Mouse (Mus musculus) regulatory T cell (primary cell): ENCODE measurements around the gene Tmem59.

ENCODE experiments used
- in situ Hi-C: fragments of 300-600 bp; cut with MboI, MseI; formaldehyde crosslinking; loops from one replicate; pipeline ENCODE4 v1.15.1; 2025; ENCODE audit warnings: high pct_unique_total_duplicates

Tmem59 gene

DNA sequence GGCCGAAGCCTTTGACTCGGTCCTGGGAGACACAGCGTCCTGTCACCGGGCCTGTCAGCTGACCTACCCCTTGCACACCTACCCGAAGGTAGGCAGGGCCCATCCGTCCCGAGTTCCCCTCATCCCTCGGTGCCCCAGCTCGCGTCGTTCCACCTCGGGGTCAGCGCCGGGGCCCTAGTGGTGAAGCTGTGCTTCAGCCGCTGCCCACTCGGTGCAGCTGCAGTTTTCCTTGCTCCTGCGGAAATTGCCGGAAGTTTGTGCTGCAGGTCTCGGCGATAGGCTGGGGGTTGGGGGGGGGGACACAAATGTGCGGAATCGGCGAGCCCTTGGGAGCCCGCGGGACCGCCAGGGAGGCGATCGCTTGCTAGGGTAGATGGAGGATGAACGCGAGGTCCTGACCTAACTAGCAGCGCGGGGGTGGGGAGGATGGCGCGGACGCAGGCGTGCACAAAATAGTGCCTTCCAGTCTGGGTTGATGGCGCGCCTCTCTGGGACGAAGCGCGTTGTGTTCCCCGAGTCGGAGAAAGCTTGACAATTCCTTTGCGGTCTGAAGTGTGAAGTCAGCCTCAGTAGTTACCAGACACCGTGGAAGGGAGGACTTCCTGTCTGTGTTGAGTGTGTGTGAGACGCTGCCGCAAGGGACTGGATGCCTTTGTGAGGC is 761 bp downstream of the Tmem59 start, which contains the start of gene Tceanc2:
Gene Tceanc2 (minus strand): TSS at position 287 of the 661 bp plus-strand sequence.
- in situ Hi-C loops = no loop called here

DNA sequence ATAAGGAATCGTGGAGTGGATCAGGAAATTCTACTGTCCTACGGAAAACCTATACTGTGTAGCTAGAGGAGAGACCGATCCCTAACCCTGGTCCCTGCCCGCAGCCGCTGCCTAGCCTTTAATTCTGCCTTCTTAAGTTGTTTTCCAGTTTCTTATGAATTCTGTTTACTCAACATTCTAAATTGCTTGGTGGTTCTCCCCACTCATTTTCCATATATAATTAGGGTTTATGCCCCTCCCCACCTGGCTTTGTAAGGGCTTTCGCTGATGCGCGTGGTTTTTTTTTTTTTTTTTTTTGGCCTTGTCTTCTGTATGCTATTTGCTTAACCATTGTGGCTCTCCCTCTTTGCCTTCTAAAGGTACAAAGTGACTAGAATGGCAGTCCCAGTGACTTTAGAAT is 1.4 kb downstream of the Tmem59 start:
- in situ Hi-C loops = no loop called here

DNA sequence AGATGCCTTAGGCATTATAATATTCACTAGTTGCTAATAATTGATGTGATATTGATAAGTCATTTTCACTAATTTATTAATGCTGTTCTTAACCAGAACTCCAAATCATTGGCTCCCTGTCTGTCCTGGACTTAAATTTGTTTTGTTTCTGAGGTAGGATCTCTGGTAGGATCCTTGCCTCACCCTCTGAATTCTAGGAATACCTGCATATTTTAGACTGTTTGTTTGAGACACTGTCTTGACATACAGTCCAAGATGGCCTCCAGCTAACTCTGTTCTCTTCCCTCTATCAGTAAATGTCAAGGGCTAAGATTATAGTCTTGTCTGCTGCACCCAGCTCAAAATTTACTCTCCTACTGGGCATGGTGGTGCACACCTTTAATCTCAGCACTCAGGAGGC is 2.5 kb downstream of the Tmem59 start:
- in situ Hi-C loops = no loop called here

DNA sequence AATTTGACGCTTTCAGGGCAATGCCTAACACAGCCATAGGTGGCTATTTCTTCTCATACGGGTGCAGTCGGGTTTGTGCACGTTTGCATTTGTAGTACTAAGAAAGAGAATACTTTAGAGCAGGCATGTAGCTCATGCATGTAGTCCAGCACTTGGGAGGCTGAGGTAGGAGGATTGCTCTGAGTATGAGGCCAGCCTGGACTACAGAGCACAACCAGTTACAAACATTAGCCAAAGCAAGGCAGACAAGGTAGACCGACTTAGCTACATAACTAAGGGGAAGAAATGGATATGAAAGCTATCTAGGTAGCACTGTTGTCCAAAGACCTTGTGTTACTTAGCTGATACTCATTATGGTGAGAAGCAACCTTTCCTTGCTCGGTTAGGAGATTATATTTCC is 3.7 kb downstream of the Tmem59 start:
- in situ Hi-C loops = no loop called here

DNA sequence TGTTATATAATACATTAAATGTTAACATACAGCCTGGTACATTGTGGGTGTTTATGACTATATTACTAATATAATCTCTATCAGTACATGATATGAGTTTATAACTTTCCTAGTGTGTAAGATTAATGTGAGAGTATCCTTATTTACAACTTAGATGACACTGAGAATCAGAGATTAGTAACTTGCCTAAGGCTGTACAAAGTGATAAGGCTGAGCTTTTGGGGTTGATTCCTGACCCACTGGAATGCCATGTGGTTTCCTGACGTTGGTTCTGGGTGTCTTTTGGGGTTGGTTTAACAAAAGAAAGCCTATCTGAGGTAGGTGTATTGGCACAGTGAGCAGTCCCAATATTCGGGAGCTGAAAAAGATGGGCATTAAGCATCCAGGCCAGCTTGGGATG is 4.6 kb downstream of the Tmem59 start:
- in situ Hi-C loops = no loop called here

DNA sequence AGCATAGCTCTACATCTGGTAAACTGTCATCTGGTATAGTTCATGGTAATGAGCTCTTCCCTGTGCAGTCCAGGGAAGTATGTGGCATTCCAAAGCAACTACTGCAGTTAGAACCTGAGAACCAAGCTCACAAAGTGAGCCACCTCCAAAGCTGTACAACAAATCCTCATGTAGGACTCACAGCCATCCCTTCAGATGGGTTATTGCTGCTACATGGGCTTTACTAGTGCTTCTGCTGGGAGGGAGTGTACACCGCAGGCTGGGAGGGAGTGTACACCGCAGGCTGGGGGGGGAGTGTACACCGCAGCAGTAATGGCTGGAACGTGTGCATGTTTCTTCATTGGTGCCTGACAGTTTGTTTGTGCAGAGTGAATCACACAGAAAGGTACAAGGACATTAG is 5.0 kb downstream of the Tmem59 start:
- in situ Hi-C loops = no loop called here

DNA sequence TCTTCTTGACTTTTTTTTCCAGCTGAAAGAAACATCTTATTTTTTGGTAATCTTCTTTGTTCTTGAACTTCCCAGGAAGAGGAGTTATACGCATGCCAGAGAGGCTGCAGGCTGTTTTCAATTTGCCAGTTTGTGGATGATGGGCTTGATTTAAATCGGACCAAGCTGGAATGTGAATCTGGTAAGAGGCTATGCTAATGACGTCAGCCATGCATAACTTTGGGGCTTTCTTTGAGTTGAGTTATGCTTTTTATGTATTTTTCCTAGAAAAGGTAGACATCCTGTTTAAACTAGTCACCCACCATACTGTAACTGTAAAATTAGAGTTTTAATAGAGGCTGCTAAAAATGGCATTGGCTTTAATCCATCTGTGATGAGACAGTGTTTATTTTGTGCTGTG is 7.5 kb downstream of the Tmem59 start:
- in situ Hi-C loops = no loop called here

DNA sequence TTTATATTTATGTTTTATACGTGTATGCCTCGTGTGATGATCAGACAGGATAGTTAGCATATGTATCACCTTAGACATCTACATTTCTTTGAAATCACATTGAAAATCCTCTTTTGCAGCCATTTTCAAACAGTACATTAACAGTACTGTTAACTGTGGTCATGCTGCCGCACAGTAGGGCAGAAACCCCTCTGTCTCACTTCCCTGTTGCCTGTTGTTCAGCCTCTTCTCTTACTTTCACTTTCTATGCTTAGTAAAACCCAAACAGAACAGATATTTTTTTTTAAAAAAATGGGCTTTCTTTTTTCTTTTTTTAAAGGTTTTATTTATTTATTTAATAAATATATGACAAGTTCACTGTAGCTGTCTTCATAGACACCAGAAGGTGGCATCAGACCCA is 15.6 kb downstream of the Tmem59 start:
- in situ Hi-C loops = no loop called here

DNA sequence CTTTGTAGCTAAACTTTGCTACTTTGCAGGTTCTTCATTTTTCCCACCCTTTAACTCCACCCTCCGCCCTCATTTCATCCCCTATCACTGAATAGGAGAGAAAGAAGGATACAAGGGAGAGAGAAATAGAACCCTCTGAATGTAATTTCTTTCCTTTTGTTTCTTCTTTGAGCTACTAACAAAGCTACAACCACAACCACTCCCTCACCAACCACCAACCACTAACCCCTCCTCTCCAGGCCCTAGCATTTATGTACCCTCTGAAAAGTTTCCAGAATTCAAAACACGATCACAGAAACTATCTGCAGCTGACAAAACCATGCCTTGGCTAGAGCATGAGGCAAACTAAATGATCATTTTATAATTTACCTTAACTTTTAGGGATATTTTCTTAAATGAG is 18.3 kb downstream of the Tmem59 start:
- in situ Hi-C loops = no loop called here

DNA sequence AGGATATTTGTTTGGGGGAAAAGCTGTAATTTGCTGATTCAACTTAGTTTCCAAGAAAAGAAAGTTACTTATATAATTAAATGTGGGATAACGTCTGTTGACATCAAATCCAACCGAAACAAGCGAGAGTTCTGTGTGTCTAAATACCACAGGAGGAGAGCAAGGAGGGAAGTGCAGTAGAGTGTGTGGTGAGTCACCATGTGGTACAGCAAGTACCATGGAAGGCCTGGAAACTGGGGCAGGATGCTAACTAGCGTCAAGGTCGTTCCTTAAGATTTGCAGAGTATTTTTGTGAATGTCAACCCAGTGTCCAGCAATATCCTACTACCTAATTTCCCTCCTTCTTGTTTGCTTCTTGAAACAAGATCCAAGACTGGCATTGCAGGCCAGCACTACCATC is 19.9 kb downstream of the Tmem59 start:
- in situ Hi-C loops = no loop called here

DNA sequence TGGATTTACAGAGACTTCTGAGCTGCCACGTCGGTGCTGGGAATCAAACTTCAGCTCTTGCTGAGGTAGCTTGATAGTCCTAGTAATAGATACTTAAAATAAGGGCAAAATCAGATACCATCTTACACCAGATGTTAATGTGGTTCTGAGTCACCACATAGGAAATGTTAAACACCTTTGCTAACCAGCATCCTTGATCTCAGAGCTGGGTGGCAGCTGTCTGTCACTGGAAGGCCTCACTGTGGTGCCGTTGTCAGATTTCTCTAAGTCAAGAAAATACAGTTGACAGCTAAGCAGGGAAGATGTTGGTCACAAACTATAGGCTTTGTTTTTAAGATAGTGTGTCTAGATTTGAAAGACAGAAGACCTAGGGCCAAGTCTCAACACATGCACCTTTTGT is 23.6 kb downstream of the Tmem59 start:
- in situ Hi-C loops = no loop called here

DNA sequence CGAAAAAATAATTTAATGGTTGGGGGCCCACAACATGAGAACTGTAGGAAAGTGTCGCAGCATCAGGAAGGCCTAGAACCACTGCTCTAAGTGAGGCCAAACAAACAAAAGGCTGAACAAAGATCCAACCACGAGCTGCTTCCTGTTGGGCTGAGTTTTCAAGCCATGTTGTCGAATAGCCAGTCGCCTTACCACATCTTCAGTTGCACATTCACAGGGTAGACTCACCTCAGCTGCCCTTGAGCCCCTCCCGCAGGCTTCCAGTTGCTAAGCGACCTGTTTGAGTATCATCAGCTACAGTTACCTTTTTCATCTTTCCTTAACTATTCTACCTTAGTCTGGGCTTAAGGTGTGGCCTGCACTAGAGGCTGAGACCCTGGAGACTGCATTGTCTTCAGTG is 24.8 kb downstream of the Tmem59 start:
- in situ Hi-C loops = no loop called here

DNA sequence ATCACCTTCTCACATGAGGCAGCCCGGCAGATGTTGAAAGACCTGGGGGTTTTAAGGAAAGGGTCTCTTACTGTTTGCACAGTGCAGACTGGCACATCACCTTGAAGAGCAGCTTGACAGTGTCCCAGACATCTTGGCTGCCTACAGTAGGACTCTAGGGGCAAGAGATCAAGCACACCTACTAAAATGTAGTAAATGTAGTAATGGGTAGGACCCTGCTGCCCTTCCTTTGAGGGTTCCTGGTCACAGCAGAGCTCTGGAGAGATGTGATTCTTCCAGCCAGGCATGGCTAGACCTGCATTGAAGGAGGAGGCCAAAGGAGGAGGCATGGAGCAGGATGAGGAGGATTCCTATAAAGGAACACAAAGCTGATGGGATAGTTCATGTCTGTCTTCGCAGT is 28.8 kb downstream of the Tmem59 start:
- in situ Hi-C loops = no loop called here

DNA sequence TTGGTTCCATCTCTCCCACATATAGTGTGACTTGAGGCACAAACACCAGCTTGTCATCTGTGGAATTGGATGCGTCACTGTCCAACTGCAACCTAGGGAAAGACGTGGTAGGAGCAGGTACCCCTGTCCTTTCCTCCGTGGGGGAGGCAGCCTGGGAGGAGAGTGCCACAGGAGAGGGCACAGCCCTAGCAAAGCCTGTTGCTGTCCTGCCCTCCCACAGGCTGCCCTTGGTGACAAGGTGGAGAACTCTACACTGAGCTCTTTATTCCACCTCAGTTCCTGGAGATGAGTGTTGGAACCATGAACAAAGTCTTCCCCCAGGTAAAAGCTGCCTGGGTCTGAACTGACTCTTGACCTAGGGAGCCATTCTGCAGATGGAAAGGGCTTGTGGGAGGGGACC is 30.7 kb downstream of the Tmem59 start, which contains the start of gene Ldlrad1:
Gene Ldlrad1 (plus strand): TSS at position 301 of the 400 bp plus-strand sequence.
- in situ Hi-C loops = no loop called here

DNA sequence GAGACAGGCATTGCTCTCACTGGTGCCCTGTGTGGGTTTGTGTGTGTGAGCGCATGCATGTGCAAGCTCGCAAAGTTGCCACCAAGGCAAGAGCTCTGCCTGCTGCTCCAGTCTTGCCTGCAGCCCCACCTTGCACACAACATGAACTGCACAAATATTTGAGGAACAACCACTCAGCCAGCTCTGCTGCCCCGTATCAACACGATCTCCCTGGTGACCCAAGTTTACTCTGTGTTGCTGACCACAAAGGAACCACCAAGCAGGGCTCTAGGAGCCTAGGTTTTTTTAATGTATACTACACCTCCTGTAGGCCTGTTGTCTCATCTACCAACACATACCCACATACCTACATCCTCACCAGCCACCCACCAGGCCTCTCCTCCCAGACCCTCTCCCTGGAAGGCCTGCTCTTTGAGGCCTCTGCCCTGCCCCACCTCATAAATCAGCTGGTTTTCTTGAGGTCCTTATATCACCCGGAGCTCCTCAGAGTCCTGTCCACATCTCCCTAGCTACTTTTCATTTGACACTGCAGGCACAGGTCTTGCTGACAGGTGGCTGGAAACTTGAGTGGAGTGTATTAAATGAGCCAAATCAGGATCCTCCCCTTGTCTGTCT is 32.4 kb downstream of the Tmem59 start:
- in situ Hi-C loops = no loop called here

DNA sequence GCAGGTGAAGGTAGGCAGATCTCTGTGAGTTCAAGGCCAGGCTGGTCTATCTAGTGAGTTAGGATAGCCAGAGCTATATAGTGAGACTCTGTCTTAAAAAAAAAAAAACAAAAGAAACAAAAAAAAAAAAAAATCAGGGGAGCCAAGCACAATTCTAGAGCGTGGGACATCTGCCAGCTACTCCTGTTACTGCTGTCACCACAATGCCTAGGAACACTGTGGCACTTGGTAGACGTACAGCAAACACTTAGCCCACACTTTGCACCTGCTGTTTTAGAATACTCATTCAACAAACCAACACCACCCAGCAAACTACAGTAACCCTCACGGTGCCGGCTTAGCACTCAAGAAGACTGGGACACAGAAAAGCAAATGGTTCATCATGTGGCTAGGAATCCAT is 33.3 kb downstream of the Tmem59 start:
- in situ Hi-C loops = no loop called here

DNA sequence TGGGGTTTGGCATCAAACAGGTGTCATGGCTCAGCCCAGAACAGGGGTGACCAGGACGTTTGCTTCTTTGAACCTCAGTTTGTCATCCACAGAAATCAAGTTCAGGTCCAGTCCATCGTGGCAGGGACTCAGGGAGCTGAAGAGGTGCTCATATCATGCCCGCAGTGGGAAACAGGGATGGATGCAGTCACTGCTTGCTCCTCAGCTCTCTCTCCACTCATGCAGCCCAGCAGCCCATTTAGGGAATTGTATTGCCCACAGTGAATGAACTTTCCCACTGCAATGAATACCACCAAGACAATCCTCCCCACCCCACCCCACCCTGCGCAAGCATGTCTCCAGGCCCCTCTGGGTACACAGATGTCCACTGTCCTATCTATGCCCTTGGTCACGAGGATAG is 33.7 kb downstream of the Tmem59 start:
- in situ Hi-C loops = no loop called here

DNA sequence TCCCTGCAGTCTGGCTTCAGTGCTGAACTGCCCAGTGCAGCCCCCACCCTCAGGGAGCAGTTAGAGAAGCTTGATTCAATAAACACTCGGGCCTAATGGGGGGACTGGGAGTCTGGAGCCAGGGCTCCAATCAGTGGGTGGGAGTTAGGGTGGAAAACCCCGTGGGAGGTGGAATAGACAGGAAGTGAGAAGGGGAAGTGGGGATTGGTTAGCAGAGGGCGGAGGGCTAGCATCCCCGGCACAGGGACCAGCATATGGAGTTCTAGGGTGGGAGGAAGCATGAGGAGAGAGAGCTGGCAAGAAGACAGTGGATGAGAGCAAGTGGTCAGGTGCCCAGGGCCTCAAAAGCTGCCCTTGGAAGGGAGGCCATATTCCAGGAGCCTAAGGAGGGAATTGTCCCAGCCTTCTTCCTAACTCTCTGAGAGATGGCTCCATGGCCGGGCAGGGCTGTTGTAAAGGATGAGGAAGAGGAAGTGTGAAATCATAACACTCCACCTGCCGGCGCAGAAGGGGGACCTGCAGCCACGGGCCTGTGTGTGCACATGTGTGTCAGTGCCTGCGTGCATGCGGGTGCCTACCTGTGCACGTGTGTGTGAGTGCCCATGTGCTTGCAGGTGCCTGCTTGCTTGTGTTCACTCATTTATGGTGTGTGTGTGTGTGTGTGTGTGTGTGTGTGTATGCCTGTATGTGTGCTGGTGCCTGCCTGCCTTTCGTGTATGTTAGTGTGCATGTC is 35.2 kb downstream of the Tmem59 start:
- in situ Hi-C loops = no loop called here

DNA sequence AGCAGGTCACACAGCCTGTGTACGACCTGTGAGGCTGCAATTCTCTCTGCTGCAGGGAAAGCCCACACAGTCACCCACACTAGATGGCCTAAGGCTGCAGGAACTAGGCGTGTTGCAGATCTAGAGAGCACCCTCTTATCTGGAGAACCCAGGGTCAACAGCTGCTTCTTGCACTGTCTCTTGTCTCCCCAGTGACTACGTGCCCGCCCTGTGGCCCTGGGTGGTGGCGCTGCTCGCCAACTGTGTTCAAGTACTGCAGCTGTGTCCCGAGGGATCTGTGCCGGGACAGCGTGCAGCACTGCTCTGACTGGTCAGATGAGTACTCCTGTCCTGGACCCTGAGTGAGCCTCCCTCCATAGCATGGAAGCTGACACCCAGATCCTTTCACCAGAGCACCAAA is 39.4 kb downstream of the Tmem59 start:
- in situ Hi-C loops = no loop called here

DNA sequence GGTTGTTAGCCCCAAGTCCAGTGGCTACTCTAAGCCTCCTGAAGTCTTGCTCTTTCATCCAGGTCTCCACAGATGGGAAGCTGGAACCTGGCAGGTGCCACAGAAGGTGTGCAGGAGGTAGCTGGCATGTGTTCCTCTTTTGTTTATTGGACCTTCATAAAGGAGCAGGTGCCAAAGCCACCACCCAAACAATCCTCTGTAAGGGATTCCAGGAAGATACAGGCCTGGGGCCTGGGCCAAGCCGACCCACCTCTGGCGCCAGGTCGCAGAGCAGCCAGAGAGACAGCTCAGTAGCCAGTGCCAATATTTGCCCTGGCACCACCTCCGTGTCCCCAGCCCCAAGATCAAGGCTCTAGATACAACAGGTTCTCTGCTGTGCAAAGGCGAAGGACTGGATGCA is 43.3 kb downstream of the Tmem59 start:
- in situ Hi-C loops = no loop called here

DNA sequence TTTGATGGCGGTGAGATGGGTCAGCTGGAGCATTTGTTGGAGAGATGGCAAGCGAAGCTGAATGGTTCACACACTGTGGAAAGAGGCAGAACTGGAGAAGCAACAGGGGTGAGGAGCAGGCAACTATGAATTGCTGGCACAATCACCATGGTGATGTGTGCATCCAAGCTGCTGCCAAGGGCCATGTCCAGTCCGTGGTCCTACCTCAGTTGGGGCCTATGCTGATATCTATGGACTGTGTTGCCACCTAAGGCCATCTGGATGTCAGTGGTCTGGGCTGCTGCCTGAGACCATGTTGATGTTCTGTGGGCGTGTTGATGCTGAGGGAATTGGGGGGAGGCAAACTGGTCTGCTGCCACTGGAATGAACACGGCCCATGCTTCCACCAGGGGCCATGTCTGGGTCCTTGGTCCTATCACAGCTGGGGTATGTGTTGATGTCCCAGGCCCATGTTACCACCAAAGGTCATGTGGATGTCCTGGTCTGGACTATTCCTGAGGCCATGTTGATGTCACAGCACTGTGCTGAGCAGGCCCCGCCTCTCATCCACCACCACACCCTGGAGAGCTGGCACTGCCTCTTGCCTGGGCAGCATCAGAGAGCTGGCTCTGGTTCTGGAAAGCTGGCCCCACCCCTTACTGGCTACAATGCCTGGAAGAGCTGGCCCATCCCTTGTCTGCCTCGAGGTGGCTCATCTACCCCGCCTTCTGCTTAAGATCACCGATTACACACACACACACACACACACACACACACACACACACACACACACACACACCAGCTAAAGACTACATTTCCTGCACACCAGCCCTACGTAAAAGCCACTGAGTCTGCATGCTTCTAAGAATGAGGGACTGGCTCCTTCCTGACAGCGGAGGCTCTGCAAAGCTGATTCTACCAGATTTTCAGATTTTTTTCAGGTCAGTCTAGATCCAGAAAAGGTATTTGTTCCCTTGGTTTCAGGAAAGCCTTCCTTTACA is 45.3 kb downstream of the Tmem59 start:
- in situ Hi-C loops = no loop called here

DNA sequence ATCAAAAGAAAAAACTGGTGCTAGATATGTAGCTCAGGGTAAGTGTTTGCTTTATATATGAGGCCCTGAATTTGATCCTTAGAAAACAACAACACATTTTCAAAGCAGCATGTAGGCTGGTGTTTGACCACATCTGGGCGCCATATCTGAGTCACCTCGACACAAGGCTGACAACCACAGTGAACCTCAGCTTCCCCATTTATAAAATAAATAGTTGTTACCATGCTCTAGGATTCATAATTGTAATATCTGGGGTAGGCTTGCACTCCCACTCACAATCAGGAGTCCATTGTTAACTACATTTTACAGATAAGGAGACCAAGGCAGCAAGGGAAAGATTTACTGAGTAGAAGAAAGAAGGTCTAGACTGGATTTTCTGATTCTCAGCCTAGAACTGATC is 48.1 kb downstream of the Tmem59 start:
- in situ Hi-C loops = no loop called here
